Mouse (Mus musculus): Measurements from ENCODE around the gene Slc45a3. TPM values are rescaled to one million over a fixed set of nuclear protein-coding genes. Genes with fewer than 3 reads are reported as not detected.

Gene Slc45a3
- total RNA-seq, 2 experiments from 2014 or later, result 0.91 to 1.3 TPM

DNA sequence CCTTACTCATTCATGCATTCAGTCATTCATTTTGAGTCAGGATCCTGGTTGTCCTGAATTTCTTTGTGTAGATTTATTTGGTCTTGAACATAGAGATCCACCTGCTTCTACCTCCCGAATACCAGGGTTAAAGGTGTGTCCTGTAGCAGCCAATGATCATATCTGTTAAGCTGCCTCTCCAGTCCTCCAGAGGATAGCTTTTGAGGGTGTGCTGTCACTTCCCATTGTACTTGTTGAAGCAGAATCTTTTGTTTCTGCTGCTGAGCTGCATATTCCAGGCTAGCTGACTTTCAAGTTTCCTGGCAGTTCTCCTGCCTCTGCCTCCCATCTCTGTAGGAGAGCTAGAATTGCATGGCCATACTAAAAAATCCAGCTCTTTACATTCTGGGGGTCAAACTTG, 53.9 kb downstream of the Slc45a3 start:
- intact Hi-C loops (cut with DNase I), result no loop called here
- no peak for DNase-seq

DNA sequence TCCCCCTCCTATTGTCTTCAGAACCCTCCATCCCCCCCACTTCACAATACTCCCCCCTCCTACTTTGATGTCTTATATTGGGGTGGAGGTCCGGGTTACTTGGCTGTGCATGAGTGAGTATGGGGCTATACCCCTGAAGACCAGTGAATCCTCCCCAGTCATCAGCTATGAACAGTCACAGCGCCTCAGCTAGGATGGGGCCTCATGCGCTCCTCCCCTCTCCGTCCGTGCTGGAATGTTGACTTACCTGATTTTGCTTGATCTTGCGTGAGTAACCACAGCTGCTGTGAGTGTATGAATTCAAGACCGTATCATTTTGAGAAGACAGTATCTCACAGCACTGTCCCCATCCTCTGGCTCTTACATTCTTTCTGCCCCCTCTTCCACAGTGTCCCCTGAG, 57.1 kb downstream of the Slc45a3 start:
- no peak for DNase-seq
- intact Hi-C loops (cut with DNase I), result no loop called here

DNA sequence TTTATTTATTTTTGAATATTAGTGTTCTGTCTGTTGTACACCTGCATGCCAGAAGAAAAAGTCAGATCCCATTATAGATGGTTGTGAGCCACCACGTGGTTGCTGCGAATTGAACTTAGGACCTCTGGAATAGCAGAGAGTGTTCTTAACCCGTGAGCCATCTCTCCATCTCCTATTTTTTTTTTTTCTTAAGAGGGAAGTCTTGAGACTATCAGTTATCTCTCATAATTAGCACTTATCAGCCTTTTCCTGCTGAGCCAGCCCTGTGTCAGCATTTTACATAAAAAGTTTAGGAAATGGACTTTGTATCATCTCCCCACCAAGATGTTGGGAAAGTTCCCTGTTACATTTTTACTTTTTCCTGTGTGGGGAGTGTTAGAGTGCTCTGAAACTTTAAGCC, 59.3 kb downstream of the Slc45a3 start:
- intact Hi-C loops (cut with DNase I), result no loop called here
- DNase-seq, result no peak

DNA sequence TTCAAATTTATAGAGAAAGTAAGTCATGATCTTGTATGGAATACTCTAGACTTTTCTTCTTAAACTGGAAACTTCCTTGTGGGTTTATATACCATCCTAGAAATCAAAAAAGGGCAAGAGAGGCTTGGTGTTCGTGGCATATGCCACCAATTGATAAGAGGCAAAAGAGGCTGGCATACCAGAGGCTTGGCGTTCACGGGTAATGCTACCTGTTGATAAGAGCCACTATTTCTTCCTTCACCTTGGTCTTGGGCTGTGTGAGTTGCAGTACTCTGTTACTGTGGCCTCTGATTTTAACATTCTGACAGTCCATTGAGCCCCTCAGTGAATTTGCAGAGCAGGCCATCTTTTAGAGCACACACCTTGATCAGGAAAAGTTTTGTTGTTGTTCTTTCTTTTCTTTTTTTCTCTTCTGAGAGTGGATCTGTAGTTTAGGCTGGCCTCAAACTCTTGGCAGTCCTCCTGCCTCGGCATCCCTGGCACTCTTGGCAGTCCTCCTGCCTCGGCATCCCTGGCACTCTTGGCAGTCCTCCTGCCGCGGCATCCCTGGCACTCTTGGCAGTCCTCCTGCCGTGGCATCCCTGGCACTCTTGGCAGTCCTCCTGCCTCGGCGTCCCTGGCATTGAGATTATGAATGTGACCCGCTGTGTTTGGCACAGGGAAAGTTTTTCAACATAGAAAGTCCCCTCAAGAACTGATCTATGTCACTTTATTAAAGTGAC, 64.3 kb downstream of the Slc45a3 start:
- intact Hi-C loops (cut with DNase I), result no loop called here

DNA sequence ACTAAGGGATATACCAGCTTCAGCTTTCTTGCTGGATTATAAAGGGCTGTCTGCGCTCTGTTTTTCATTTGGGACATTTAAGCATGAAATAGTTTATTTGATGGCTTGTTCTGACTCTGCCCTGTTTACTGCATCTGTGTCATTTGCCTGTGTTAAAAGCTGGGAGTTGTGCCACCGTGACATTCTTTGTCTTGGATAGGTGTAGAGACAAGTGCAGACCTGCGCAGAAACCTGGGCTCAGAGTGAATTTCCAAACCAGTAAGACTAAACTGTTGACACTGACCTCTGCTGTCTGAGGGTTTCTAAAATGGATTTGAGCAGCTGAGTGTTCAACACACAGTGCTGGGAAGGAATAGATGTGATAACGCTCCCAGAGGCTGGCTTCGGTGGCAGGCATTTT, 65.2 kb downstream of the Slc45a3 start:
- intact Hi-C loops (cut with DNase I), result no loop called here
- no peak for DNase-seq

More for the DNA sequence above, 64.3 kb downstream of the Slc45a3 start:
- DNase-seq, result no peak

DNA sequence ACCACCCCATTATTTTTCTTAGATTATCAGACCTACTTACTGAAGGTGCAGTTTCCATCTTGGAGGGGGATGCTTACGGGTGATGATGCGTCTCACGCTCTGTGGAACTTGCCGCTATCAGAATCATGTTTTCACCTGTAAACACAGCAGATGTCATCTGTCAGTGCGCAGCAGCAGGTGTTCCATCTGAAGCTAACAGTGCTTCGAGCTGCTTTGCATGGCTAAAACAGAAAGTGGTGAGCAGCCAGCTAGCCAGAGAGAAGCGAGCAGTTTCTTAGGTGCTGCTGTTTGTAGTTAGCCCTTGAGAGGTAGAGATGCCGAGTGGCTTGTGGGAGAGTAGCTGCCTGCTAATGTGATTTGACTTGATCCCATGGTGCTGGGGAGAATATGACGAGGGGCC, 65.6 kb downstream of the Slc45a3 start:
- intact Hi-C loops (cut with DNase I), result no loop called here
- no peak for DNase-seq

DNA sequence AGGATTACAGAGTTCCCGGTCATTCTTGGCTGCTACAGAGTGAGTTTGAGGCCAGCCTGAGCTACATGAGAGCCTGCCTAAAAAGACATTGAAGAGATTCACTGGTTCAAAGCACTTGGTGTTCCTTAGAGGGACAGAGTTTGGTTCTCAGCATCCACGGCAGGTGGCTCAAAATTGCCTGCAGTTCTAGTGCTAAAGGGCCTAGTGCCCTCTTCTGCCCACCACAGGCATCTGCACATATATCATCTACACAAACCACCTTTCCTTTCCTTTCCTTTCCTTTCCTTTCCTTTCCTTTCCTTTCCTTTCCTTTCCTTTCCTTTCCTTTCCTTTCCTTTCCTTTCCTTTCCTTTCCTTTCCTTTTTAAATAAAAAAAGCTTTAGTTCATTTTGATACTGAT, 67.8 kb downstream of the Slc45a3 start:
- no peak for DNase-seq
- intact Hi-C loops (cut with DNase I), result no loop called here

DNA sequence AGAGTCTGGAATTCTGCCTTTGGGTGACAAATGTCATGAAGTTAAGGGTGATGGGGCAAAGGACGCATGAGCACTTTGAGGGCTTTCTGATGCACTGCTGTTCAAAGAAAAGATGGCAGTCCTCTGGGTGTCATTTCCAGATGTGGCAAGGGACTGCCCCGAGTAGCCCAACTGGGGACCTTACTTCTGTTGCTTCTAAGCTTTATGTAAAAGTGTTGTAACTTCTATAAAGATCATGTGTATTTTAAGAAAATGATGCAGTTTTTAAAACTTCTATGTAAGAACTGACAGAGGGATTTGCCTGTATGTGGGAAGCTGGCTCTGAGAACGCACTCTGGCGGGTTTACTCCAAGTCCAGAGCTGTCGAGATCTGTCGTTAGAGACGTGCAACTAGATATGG, 69.4 kb downstream of the Slc45a3 start:
- intact Hi-C loops (cut with DNase I), result no loop called here
- DNase-seq, result no peak

Other genes starting within 250 kb of the Slc45a3 start
- under 1 TPM; 0.16 to 0.52 TPM for gene Slc26a9, start 218.9 kb upstream of the Slc45a3 start, total RNA-seq (2021)
- gene Pm20d1, start 165.6 kb upstream of the Slc45a3 start, total RNA-seq (2021), result under 1 TPM; 0.34 to 0.56 TPM
- gene Slc41a1, start 135.5 kb upstream of the Slc45a3 start, total RNA-seq (2021), result 10 to 100 TPM; 32.8 to 35.8 TPM
- 1 to 10 TPM; 6.8 to 7.5 TPM for gene Rab29, start 95.7 kb upstream of the Slc45a3 start, total RNA-seq (2021)
- gene Nucks1, start 52.4 kb upstream of the Slc45a3 start, total RNA-seq (2021), result 100 to 1,000 TPM; 224 to 229 TPM
- 10 to 100 TPM; 53.0 to 56.1 TPM for gene Elk4, start 44.6 kb downstream of the Slc45a3 start, total RNA-seq (2021)
- 10 to 100 TPM; 14.6 to 20.9 TPM for gene Mfsd4a, start 105.1 kb downstream of the Slc45a3 start, total RNA-seq (2021)
- gene Cdk18, start 176.7 kb downstream of the Slc45a3 start, total RNA-seq (2021), result 10 to 100 TPM in 1 of 2 experiments, 1 to 10 TPM in 1; 9.3 to 11.5 TPM
- 10 to 100 TPM in 1 of 2 experiments, 1 to 10 TPM in 1; 8.8 to 10.1 TPM for gene Lemd1, start 228.5 kb downstream of the Slc45a3 start, total RNA-seq (2021)
- gene AC124108.1, start 228.5 kb downstream of the Slc45a3 start, total RNA-seq (2021), result 1 to 10 TPM; 3.6 to 4.2 TPM

Data from left cerebral cortex, postnatal 4 days (tissue).